Mouse (Mus musculus) liver, embryonic 15.5 days (tissue): ENCODE data around the gene Cmtm6. TPM values are rescaled to one million over a fixed set of nuclear protein-coding genes. Genes with fewer than 3 reads are reported as not detected.
A peak's percentile ranks its signal among the peaks of the same experiment; 100 is the strongest.

Source experiments
- ATAC-seq: fragments of 200-750 bp; cut with Nextera tagmentation; 2 replicates; pipeline ENCODE4 v1.8.0; 2017; ENCODE audit warnings: moderate number of reproducible peaks, mild to moderate bottlenecking, moderate library complexity; ENCODE audit not compliant: insufficient read depth
- H3K27ac ChIP-seq: fragments of 300-500 bp; sonication (generic); replicated peaks from 2 replicates; pipeline ENCODE4 v1.5.1; 2015; ENCODE audit warnings: mild to moderate bottlenecking, inconsistent platforms
- H3K27me3 ChIP-seq: fragments of 300-500 bp; sonication (generic); 2 replicates; pipeline ENCODE4 v1.6.1; 2015; ENCODE audit warnings: mild to moderate bottlenecking, inconsistent platforms
- H3K36me3 ChIP-seq: fragments of 300-500 bp; sonication (generic); replicated peaks from 2 replicates; pipeline ENCODE4 v1.6.1; 2015; ENCODE audit warnings: moderate library complexity, mild to moderate bottlenecking, inconsistent platforms
- H3K4me1 ChIP-seq: fragments of 300-500 bp; sonication (generic); replicated peaks from 2 replicates; pipeline ENCODE4 v1.6.1; 2015; ENCODE audit warnings: inconsistent platforms
- H3K4me2 ChIP-seq: fragments of 300-500 bp; sonication (generic); 2 replicates; pipeline ENCODE4 v1.6.1; 2015; ENCODE audit warnings: moderate library complexity, mild to moderate bottlenecking, inconsistent platforms
- H3K4me3 ChIP-seq: fragments of 300-500 bp; sonication (generic); replicated peaks from 2 replicates; pipeline ENCODE4 v1.5.1; 2015; ENCODE audit warnings: mild to moderate bottlenecking, inconsistent platforms
- H3K9ac ChIP-seq: fragments of 300-500 bp; sonication (generic); 2 replicates; pipeline ENCODE4 v1.6.1; 2015; ENCODE audit warnings: moderate library complexity, mild to moderate bottlenecking, inconsistent platforms
- H3K9me3 ChIP-seq: fragments of 300-500 bp; sonication (generic); replicated peaks from 2 replicates; pipeline ENCODE4 v1.6.1; 2016; ENCODE audit warnings: inconsistent platforms
- WGBS: fragments of 180-500 bp; shearing (Covaris S2); methylation state at CpG from one replicate; pipeline ENCODE4 v1.1.7; 2015; ENCODE audit warnings: mixed read lengths; ENCODE audit not compliant: insufficient replicate concordance; 5-methylcytosine and 5-hydroxymethylcytosine counted together
- polyA plus RNA-seq: library from polyadenylated mRNA; unstranded; fragments of >200 nt; fragmentation: Nextera tagmentation; extraction: Ambion mirVana; gene quantifications from 2 replicates; pipeline ENCODE4 v1.2.1, GENCODE M21; 2015

Gene Cmtm6
- polyA plus RNA-seq, 1 experiment from 2014 or later: 26.3 TPM

- 49% methylated on average over 11 of the region's 11 CpGs for WGBS
- Histone ChIP-seq H3K4me3 (no peak overlapping the region), H3K36me3 (0 out of 2 replicates have a peak, but pooled peaks cover 2% of the 10 kb centered on the region), H3K9me3 (no peaks in the 10 kb centered on the region), H3K4me1 (no peaks in the 10 kb centered on the region), H3K4me2 (no peak overlapping the region), H3K27me3 (no peaks in the 10 kb centered on the region), H3K27ac (no peak overlapping the region), H3K9ac (no peak overlapping the region)
- ATAC-seq: peak; percentile 39
Measured at GRCm38 (mm10) chr9:114797329-114798004, 66.6 kb downstream of the Cmtm6 start.

- no peak for ATAC-seq
- no peak overlapping the region for H3K4me2 ChIP-seq
- WGBS: 45% methylated on average over 6 of the region's 6 CpGs
Measured at GRCm38 (mm10) chr9:114798845-114799244, 67.9 kb downstream of the Cmtm6 start.

More at GRCm38 (mm10) chr9:114798845-114799244, 67.9 kb downstream of the Cmtm6 start:
- H3K9me3 ChIP-seq: no peaks in the 10 kb centered on the region
- H3K27ac ChIP-seq: no peak overlapping the region
- no peak overlapping the region for H3K9ac ChIP-seq
- H3K27me3 ChIP-seq: no peaks in the 10 kb centered on the region
- 0 out of 2 replicates have a peak, but pooled peaks cover 2% of the 10 kb centered on the region for H3K36me3 ChIP-seq
- H3K4me3 ChIP-seq: no peak overlapping the region
- 0 out of 2 replicates have a peak, but pooled peaks cover 1% of the 10 kb centered on the region for H3K4me1 ChIP-seq

Other genes with a start within 250 kb of the Cmtm6 start
- gene Ccr4, start 226.2 kb upstream of the Cmtm6 start, polyA plus RNA-seq: not detected in 2 replicates
- gene C130032M10Rik, start 215.4 kb upstream of the Cmtm6 start, polyA plus RNA-seq: not detected in 2 replicates
- gene Trim71, start 166.7 kb upstream of the Cmtm6 start, polyA plus RNA-seq: 0.86 TPM in 2 replicates
- gene Cnot10, start 90.9 kb upstream of the Cmtm6 start, polyA plus RNA-seq: 22.8 and 24.9 TPM in 2 replicates
- 20.9 and 21.9 TPM in 2 replicates for gene Dync1li1, start 42.3 kb upstream of the Cmtm6 start, polyA plus RNA-seq
- gene Cmtm7, start 50.7 kb downstream of the Cmtm6 start, polyA plus RNA-seq: 56.5 and 59.9 TPM in 2 replicates
- gene Cmtm8, start 113.0 kb downstream of the Cmtm6 start, polyA plus RNA-seq: 37.5 and 47.3 TPM in 2 replicates
- gene Gpd1l, start 202.9 kb downstream of the Cmtm6 start, polyA plus RNA-seq: 6.4 and 6.6 TPM in 2 replicates
- 0.12 and 0.20 TPM in 2 replicates for gene Osbpl10, start 247.5 kb downstream of the Cmtm6 start, polyA plus RNA-seq